Mouse (Mus musculus) heart, adult 2 months (tissue): ENCODE data around the gene Prpf4b.

Experiments used
- CTCF ChIP-seq: fragments of 200-600 bp; IDR thresholded peaks from 2 replicates; pipeline ENCODE4 v1.8.1; 2022; ENCODE audit warnings: antibody characterized with exemption, mild to moderate bottlenecking, moderate library complexity
- EP300 ChIP-seq: fragments of 200-500 bp; IDR thresholded peaks from 2 replicates; pipeline ENCODE4 v1.6.1; 2011; ENCODE audit warnings: low read depth, low read length, control low read depth; ENCODE audit not compliant: insufficient read depth
- POLR2A ChIP-seq: fragments of 200-500 bp; IDR thresholded peaks from 2 replicates; pipeline ENCODE4 v1.6.1; 2011; ENCODE audit warnings: mild to moderate bottlenecking, low read depth, low read length, control low read depth; ENCODE audit not compliant: insufficient read depth

DNA sequence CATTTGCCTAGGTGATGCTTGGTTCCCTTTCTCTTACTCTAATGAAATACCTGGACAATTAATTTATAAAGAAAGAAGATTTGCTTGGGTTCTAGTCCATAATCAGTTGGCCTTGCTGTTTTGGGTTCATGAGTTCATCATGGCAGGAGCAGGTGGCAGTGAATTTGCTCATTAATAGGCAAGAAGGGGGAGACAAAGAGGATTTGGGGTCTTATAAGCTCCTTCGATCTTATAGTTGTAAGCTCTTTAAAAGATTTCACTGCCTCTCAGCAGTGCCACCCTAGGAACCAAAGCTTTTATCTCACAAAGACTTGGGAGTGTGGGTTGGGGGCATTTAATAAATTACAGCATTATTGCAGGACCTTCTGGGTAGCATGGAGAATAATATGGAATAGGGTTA is 17.8 kb downstream of the Prpf4b start:
- no peak for TF ChIP-seq CTCF
- TF ChIP-seq POLR2A = no peak
- no peak for TF ChIP-seq EP300
